Mouse (Mus musculus): Measurements from ENCODE around the gene Fbxw26. TPM values are rescaled to one million over a fixed set of nuclear protein-coding genes. Genes with fewer than 3 reads are reported as not detected.

Gene Fbxw26
- not detected in 2 replicates for polyA plus RNA-seq (2015; fragmentation: Nextera tagmentation; extraction: Ambion mirVana)

GRCm38 (mm10) chr9:109745989-109746388 lies at the start of gene Fbxw26:
Gene Fbxw26 (minus strand): TSS chr9:109746089.

GRCm38 (mm10) chr9:109790570-109790969 lies 44.7 kb upstream of the Fbxw26 start, which contains the start of gene Fbxw27:
Gene Fbxw27 (minus strand): TSS chr9:109790670.

GRCm38 (mm10) chr9:109702600-109702999 lies 43.3 kb downstream of the Fbxw26 start, which contains the start of gene Fbxw18:
Gene Fbxw18 (minus strand): TSS chr9:109702700.

Other genes starting within 250 kb of the Fbxw26 start
- not detected in 2 replicates for gene Fbxw15, start 177.8 kb downstream of the Fbxw26 start, polyA plus RNA-seq (2015; fragmentation: Nextera tagmentation; extraction: Ambion mirVana)
- gene Fbxw24, start 120.0 kb downstream of the Fbxw26 start, polyA plus RNA-seq (2015; fragmentation: Nextera tagmentation; extraction: Ambion mirVana), result not detected in 2 replicates
- not detected in 2 replicates for gene Fbxw25, start 81.4 kb downstream of the Fbxw26 start, polyA plus RNA-seq (2015; fragmentation: Nextera tagmentation; extraction: Ambion mirVana)
- gene Fbxw18, start 43.4 kb downstream of the Fbxw26 start, polyA plus RNA-seq (2015; fragmentation: Nextera tagmentation; extraction: Ambion mirVana), result 0.10 TPM in 1 of 2 replicates, not detected in the other
- gene Fbxw27, start 44.6 kb upstream of the Fbxw26 start, polyA plus RNA-seq (2015; fragmentation: Nextera tagmentation; extraction: Ambion mirVana), result not detected in 2 replicates
- not detected in 2 replicates for gene Spink8, start 66.2 kb upstream of the Fbxw26 start, polyA plus RNA-seq (2015; fragmentation: Nextera tagmentation; extraction: Ambion mirVana)
- 50.7 and 53.8 TPM in 2 replicates for gene Nme6, start 86.7 kb upstream of the Fbxw26 start, polyA plus RNA-seq (2015; fragmentation: Nextera tagmentation; extraction: Ambion mirVana)
- 1.7 and 2.0 TPM in 2 replicates for gene Camp, start 103.5 kb upstream of the Fbxw26 start, polyA plus RNA-seq (2015; fragmentation: Nextera tagmentation; extraction: Ambion mirVana)
- gene Cdc25a, start 129.5 kb upstream of the Fbxw26 start, polyA plus RNA-seq (2015; fragmentation: Nextera tagmentation; extraction: Ambion mirVana), result 6.8 and 8.4 TPM in 2 replicates
- gene Map4, start 185.4 kb upstream of the Fbxw26 start, polyA plus RNA-seq (2015; fragmentation: Nextera tagmentation; extraction: Ambion mirVana), result 183 TPM in 2 replicates

Data from neural tube, postnatal 0 days (tissue).